Mouse (Mus musculus) embryonic fibroblast, embryonic 13.5 days (primary cell): ENCODE results near the gene Zfp58. TPM values are rescaled to one million over a fixed set of nuclear protein-coding genes. Genes with fewer than 3 reads are reported as not detected.
A peak's percentile ranks its signal among the peaks of the same experiment; 100 is the strongest.
"Not testable (repeated sequence)": the region's sequence is repeated elsewhere in the genome, so short reads cannot be mapped to it uniquely, and the experiment has no call there.

Source experiments
- H3K27ac ChIP-seq: 2 replicates; pipeline ENCODE4 v1.5.1; 2012; ENCODE audit warnings: low read length, control low read depth, inconsistent platforms; ENCODE audit not compliant: insufficient read depth
- H3K4me1 ChIP-seq: 2 replicates; pipeline ENCODE4 v1.6.1; 2011; ENCODE audit warnings: low read length; ENCODE audit not compliant: control insufficient read depth, insufficient read depth
- H3K4me3 ChIP-seq: 2 replicates; pipeline ENCODE4 v1.5.1; 2011; ENCODE audit warnings: mild to moderate bottlenecking, control low read depth, low read length; ENCODE audit not compliant: insufficient read depth
- CTCF ChIP-seq: IDR thresholded peaks from 2 replicates; pipeline ENCODE4 v1.5.1; 2011; ENCODE audit warnings: mild to moderate bottlenecking, control low read depth, low read length, moderate library complexity, borderline replicate concordance; ENCODE audit not compliant: insufficient read depth
- POLR2A ChIP-seq: IDR thresholded peaks from 2 replicates; pipeline ENCODE4 v1.6.1; 2011; ENCODE audit warnings: low read depth, mild to moderate bottlenecking, control low read depth, low read length, moderate library complexity
- polyA plus RNA-seq: library from polyadenylated mRNA; stranded (reverse); fragments of >200 nt; gene quantifications from 2 replicates; pipeline ENCODE4 v1.2.4, GENCODE M21; 2011; ENCODE audit warnings: low read depth; ENCODE audit not compliant: missing spikeins, insufficient read length

Gene Zfp58
- polyA plus RNA-seq, 1 experiment = 7.6 TPM

- Histone ChIP-seq H3K4me3 (no peak overlapping the region), H3K4me1 (no peaks in the 10 kb centered on the region), H3K27ac (no peak overlapping the region)
- TF ChIP-seq POLR2A (no peak), CTCF (no peak)
Observed at GRCm38 (mm10) chr13:67469274-67469673, 31.1 kb downstream of the Zfp58 start.

- H3K4me3 ChIP-seq, H3K27ac ChIP-seq: not testable (repeated sequence)
Observed at GRCm38 (mm10) chr13:67463506-67464185, 36.7 kb downstream of the Zfp58 start.

DNA sequence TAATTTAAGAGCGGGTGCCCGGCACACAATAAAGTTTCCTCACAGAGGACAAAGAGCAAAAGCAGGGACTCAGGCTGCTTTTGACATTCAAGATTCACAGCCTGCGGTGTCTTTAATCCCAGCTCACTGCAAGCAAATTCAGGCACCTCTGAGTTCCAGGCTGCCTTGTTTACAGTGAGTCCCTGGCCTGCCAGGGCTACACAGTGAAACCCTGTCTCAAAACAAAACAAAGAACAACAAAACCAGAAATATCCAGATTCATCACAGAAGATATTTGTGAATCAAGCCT, 48.4 kb downstream of the Zfp58 start:
- no peak overlapping the region; the same call in 1 of the 2 replicates for H3K4me3 ChIP-seq
- H3K27ac ChIP-seq = no peak overlapping the region
- TF ChIP-seq POLR2A (no peak), CTCF (no peak)
- H3K4me1 ChIP-seq = no peaks in the 10 kb centered on the region

More at GRCm38 (mm10) chr13:67463506-67464185, 36.7 kb downstream of the Zfp58 start:
- H3K4me1 ChIP-seq = not testable (repeated sequence)

DNA sequence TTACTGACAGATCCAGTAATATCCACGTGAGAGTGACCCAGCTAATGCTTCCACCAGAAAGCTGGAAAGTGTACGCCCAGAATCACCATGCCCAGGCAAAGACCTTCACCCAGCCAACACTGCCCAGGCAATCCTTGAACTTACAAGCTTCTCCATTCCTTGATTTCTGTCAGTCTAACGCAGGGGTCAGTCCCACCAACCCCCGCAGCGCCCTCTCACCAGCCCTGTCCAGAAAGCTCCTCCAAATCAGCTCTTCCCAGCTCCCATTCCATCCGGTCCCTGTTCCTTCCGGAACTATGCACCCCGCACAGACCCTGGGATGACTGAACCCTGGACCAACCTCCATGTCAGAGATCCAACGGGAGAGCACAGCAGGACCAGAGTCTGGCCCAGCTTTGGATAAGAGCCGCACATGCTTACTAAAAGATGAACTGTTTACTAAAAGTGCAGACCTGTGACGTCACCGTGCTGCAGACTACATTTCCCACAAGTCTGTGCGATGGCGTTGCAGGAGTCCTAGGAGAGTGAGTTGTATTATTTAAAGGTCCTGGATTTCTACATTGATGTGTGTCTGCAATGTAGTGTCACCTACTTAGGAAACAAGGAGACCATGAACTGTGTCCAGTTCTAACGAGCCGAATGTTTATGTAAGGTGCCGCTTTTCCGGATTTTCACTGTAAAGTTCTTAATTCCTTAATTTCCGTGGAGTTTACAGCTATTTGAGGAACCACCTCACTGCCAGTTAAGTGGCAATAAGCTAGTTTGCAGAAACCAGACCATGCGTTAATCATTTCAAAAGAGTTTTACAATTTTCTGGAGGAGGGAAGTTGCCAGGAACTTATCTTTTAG, 49.0 kb downstream of the Zfp58 start, which contains the start of gene Zfp874a:
Zfp874a (minus strand) TSS at position 453 of the 849 bp plus-strand sequence.
- H3K4me3 ChIP-seq = peak within 1 kb of the TSS; percentile 66
- TF ChIP-seq CTCF (no peak), POLR2A (peak; percentile 60; the same call in 1 of the 2 replicates)
- no peaks in the 10 kb centered on the region for H3K4me1 ChIP-seq
- H3K27ac ChIP-seq = peak within 1 kb of the TSS; percentile 23

Other genes with a start within 250 kb of the Zfp58 start
- 3.3 and 4.6 TPM in 2 replicates for gene Zfp458, start 222.1 kb downstream of the Zfp58 start, polyA plus RNA-seq
- gene Zfp457, start 194.1 kb downstream of the Zfp58 start, polyA plus RNA-seq = 0.57 and 1.6 TPM in 2 replicates
- gene Zfp595, start 168.0 kb downstream of the Zfp58 start, polyA plus RNA-seq = 6.4 and 8.6 TPM in 2 replicates
- not detected in 2 replicates for gene Gm28044, start 140.0 kb downstream of the Zfp58 start, polyA plus RNA-seq
- gene Zfp953, start 139.9 kb downstream of the Zfp58 start, polyA plus RNA-seq = 1.8 and 2.7 TPM in 2 replicates
- 2.3 and 2.4 TPM in 2 replicates for gene Gm28041, start 124.8 kb downstream of the Zfp58 start, polyA plus RNA-seq
- 1.1 and 3.9 TPM in 2 replicates for gene Zfp456, start 124.7 kb downstream of the Zfp58 start, polyA plus RNA-seq
- gene Zfp429, start 100.7 kb downstream of the Zfp58 start, polyA plus RNA-seq = 6.0 and 11.7 TPM in 2 replicates
- gene Zfp459, start 79.1 kb downstream of the Zfp58 start, polyA plus RNA-seq = 0.30 TPM in 1 of 2 replicates, not detected in the other
- 12.8 and 13.8 TPM in 2 replicates for gene Zfp874a, start 48.9 kb downstream of the Zfp58 start, polyA plus RNA-seq
- 7.3 and 8.1 TPM in 2 replicates for gene Zfp874b, start 16.3 kb downstream of the Zfp58 start, polyA plus RNA-seq
- gene Gm26965, start 25.6 kb upstream of the Zfp58 start, polyA plus RNA-seq = 1.5 TPM in 1 of 2 replicates, not detected in the other
- gene Zfp87, start 25.6 kb upstream of the Zfp58 start, polyA plus RNA-seq = 13.1 and 15.2 TPM in 2 replicates
- 5.6 and 7.6 TPM in 2 replicates for gene Zfp748, start 53.3 kb upstream of the Zfp58 start, polyA plus RNA-seq
- 6.1 and 7.0 TPM in 2 replicates for gene Zfp729b, start 109.2 kb upstream of the Zfp58 start, polyA plus RNA-seq
- gene Gm49345, start 137.2 kb upstream of the Zfp58 start, polyA plus RNA-seq = 5.6 and 6.6 TPM in 2 replicates
- 7.0 and 10.7 TPM in 2 replicates for gene Zfp729a, start 137.2 kb upstream of the Zfp58 start, polyA plus RNA-seq
- 15.3 and 15.9 TPM in 2 replicates for gene Zfp738, start 186.5 kb upstream of the Zfp58 start, polyA plus RNA-seq
- 9.6 and 15.8 TPM in 2 replicates for gene Zfp65, start 228.6 kb upstream of the Zfp58 start, polyA plus RNA-seq